Mouse (Mus musculus) CD4-positive helper T cell, adult 2 months (primary cell): ENCODE measurements at regions not wholly inside any gene's neighbourhood (a gene's known extent, or its start where the extent isn't known, plus 50 kb on each side); places are given as distances from the start of the nearest gene placed in this dataset.
"Not testable (repeated sequence)": the region's sequence is repeated elsewhere in the genome, so short reads cannot be mapped to it uniquely, and the experiment has no call there.

ENCODE experiments used
- DNase-seq: peaks from one replicate; pipeline ENCODE4 v3.0.0-alpha.2; 2012; ENCODE audit warnings: low read depth, missing footprints, low spot score

DNA sequence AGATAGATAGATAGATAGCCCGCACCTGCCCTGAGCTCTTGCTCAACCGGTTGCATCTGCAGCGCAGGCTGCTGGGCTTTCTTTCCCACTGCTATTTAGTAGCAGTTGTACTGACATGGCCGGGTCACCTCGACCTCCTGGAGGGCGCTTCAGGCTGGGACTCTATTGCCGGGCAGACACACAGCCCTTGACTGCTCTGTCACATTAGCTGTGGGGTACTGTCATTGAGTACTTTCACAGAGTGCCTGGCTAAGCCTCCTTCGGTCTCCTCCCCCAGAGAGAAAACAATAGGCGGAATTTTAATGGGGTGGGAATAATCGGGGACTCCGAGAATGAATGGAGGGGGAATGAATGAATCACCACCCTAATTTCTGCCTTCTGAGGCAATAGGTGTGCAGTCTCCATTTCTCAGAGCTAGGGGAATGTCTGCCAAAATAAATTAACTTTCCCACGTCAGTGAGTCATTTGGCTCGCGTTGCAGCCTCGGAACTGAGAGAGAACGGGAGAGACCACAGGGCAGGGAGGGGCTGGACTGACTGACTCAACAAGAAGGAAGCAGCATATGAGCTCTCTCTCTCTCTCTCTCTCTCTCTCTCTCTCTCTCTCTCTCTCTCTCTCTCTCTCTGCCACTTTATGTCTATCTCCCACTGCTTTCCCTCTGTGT, 101.6 kb upstream of the Med13l start:
- DNase-seq, result peak; percentile 40

GRCm38 (mm10) chr5:118459391-118459792, 101.1 kb upstream of the Med13l start:
- no peak for DNase-seq

- no peak for DNase-seq
Measured at GRCm38 (mm10) chr5:118461967-118462366, 98.5 kb upstream of the Med13l start.

DNA sequence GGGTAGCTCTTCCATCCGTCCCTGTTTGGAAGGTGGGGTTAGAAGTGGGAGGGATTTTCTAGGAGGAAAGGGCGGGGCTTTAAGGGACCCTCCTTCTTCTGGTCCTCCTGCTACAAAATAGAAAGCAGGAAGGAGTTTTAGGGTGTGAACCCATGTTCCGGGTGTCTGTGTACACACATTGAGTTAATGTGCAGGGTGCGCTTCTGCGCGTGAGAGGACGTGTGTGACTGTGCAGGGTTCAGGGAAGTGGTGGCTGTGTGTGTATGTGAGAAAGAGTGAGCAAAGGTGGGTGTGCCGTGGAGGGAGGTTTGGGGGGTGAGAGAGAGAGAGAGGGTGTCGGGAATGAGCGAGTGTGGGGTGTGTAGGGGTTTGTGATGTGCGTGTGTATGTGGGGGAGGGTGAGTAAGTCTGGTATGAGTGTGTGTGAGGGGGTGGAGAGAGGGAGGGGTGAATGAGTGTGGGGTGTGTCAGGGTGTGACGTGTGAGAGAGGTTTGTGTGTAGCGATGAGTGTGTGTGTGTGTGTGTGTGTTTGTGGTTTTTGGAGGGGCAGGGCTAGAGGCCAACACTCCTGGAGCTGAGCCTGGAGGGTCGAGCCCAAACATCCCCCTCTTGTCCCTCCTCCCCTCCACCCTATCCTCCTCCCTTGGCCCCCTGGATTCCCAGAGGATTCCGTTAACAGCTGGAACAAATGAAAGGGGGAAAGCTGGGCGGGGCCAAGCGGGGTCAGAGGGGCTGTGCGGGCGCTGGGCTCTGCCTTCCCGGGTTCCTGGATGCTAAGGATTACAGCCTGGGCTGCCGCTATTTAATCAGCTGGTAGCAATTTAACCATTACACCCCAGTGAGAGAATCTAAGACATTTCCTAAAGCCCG, 95.3 kb upstream of the Med13l start:
- peak; percentile 82 for DNase-seq

DNA sequence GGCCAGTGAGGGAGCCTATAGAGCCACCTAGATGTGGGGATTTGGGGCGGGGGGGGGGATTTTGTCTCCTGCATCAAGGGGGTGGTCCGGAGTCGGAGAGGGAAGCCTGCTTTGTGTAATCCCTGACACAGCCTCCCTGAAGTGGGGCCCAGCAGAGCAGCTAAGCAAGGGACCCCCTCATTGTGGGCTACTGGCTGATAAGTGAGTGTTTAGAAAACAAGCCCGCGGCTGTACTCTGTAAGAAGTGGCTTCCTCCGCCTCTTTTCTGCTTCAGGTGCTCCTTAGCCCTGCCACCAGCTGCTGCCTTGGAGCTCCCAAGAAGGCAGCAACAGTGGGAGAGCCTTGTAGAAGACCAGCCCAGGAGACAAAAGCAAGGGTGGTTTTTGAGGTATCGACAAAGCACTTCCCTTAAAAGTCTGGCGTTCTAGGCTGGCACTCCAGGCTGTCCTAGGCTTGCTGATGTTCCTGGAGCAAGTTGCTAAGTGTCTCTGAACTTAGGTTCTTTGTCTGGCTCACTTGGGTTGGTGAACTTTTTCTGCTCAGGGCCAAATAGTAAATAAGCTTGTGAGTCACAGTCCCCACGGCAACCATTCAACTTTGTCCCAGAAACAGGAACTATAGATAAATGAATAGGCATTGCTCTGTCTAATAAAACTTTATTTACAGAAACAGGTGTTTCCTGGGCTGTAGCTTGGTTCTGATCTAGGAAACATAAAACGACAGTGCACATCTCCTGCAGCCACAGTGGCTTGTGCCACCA, 94.3 kb upstream of the Med13l start:
- DNase-seq, result no peak

DNA sequence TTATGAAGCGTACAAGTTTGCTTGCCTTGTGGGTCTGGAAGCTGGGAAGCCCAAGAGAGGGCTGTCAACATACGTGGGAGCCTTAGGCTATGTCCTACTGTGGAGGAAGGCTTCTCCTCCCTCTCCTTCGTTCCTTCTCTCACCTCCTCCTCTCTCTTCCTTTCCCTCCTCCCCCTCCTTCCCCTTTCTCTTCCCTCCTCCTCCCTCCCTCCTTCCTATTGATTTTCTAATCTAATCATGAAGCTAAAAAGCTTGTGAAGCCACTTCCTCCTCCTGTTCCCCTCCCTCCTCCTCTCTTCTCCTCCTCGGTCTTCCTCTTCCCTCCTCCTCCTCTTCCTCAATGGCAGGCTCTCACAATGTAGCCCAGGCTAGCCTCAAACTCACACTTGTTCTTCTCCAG, 91.7 kb upstream of the Med13l start:
- no peak for DNase-seq

DNA sequence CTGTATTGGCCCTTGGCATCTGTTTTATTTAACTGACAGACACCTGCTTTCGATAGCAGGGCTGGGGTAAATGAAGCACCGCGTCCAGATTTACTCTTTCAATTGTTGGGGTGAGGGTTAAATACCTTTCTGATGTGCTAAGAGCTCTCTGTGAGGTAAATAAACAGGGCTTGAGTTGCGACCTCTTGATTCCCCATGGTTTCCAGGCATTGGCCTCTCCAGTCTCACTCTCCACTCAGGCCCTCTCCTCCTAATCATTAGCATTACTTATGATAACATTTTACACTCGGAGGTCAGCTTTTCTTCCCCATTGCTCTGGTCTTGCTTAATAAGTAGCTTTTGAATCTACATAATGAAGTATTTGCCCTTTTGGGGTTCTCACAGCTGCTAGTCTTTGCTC, 88.9 kb upstream of the Med13l start:
- DNase-seq, result no peak

DNA sequence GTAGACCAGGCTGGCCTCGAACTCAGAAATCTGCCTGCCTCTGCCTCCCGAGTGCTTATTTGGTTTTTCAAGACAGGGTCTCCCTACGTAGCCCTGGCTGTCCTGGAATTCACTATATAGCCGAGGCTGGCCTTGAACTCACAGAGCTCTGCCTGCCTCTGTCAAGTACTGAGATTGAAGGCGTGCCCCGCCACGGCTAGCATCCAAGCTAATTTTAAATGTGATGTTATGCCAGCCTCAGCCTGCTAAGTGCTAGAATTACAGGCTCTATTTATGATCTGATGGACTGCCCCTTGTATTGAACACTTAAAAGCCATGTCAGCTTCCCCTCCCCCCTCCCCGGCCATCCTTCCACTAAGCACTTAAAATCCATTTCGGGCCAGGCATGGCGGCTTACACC, 88.2 kb upstream of the Med13l start:
- DNase-seq, result no peak

DNA sequence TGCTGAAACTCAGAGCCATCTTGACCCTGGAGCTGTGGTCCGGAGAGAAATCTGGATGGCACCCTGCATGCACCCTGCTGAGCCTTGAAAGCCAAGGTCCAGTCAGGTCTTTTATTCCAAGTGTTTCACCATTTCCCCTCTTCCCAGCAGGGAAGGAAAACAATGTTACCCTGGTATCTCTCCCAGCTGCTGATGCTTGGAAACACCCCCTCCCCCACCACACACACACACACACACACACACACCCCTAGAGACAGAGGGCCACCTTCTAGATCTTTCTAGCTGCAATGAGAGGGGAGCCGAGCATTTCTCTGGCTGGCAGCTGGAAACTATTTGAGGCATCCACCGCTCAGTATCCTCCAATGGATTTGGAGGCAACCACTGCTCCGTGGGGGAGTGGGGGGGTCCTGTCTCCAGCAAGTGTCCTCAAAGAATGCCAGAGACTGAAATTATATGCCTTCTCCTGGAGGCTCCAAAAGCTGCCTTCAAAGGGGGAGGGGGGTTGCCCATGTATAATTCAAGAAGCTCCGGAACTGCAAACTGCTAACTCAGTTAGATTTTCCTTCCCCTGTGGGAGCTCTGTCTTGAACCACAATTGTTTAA, 87.2 kb upstream of the Med13l start:
- DNase-seq, result no peak

DNA sequence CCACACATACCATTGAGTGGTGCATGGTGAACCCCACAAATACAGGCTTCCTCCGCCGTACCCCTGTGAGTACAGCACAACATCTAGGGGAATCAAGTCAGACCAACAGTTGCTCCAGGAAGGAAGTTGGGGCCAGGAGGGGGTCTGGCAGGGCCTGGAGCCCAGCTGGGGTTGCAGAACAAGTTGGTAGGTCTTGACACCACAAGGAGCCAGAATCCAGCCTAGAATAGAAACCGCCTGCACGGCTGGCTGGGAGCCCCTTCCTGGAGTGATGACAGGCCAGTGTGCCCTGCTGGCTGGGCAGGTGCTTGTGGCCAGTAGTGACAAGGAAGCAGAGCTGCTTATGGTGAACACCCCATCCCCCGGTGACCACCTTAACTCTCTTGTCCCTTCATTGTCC, 83.9 kb upstream of the Med13l start:
- no peak for DNase-seq

- DNase-seq, result peak; percentile 54
Measured at GRCm38 (mm10) chr5:118477131-118478119, 83.1 kb upstream of the Med13l start.

- peak; percentile 96 for DNase-seq
Measured at GRCm38 (mm10) chr5:118478120-118478768, 82.2 kb upstream of the Med13l start.

GRCm38 (mm10) chr5:118480000-118480399, 80.5 kb upstream of the Med13l start:
- DNase-seq, result no peak

DNA sequence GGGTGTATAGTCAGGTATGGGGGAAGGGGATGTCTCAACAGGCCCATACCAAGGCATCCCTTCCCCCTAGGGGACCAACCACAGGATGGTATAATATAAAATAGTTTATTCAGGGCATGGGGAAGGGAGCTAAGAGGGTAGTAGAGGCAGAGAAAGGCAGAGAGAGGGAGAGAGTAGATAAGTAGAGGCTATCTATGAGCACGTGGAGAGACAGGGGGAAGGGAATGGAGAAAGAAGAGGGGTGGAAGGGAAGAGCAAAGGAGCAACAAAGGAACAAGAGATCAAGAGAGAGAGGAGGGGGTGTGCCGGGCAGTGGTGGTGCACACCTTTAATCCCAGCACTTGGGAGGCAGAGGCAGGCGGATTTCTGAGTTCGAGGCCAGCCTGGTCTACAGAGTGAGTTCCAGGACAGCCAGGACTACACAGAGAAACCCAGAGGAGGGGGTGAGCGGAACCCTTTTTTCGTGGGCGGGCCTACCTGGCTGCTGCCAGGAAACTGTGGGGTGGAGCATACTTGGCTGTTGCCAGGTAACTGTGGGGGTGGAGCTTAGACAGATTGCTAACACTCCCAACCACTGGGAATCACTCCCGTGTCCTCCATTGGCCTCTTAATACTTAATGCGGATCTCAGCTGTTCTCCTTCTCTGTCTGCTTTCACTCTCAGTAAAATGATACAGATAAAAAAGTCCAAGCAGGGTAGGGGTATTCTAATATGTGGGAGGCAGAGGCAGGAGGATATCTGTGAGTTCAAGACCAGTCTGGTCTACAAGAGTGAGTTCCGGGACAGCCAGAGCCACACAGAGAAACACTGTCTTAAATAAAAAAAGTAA, 79.3 kb upstream of the Med13l start:
- peak; percentile 58 for DNase-seq

GRCm38 (mm10) chr5:118481794-118482049, 78.8 kb upstream of the Med13l start:
- no peak for DNase-seq

DNA sequence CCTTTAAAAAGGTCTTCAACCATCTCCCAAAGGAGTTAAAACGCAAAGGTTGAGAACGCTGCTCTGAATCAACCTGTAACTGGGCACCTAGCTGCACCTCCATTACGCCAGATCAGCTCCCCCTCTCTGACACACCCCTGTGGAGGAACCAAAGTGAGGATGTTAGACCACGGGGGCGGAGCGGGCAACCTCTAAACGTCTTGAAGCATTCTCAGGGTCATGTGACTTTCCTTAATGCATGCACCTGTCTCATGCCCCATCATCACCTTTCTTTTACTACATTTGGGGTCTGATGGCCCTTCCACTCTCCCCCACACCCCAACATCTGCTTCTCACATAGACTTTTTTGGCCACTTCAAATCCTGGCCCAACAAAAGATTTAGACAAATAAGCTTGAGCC, 77.9 kb upstream of the Med13l start:
- DNase-seq, result no peak

DNA sequence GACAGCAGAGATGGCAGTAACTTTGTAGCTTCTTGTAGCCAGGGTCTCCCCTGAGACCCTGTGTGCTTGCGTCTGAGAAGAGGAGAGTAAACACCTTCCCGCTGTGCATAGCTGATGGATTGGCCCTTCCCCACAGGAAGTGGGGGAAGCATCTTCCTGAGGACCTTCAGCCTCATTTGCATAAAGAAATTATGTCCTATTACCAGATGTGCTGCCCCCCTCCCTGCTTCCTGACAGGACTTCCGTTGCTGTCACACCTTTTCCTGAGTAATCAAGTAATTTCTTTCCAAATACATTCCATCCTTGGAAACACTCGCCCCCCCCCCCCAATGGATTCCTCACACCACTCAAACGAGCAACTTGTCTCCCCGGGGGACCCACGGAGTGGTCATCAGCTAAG, 77.5 kb upstream of the Med13l start:
- no peak for DNase-seq

DNA sequence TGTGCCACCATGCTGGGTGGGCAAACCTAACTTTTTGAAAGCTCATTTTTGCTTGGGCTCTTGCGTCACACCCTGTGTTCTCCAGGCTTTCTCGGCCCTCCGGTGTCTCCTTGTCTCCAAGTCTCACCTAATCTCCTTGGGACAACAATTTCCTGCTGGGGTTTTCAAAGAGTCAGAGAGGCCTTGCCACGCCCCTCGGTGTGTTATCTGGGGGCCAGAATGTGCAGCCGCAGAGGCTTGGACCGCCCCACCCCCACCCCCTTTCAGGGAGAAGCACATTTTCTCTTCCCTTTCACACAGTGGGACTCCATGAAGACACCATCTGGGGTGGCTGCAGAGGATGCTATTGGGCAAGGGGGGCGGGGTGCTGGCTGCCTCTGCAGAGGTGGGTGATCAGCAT, 76.9 kb upstream of the Med13l start:
- DNase-seq, result no peak

DNA sequence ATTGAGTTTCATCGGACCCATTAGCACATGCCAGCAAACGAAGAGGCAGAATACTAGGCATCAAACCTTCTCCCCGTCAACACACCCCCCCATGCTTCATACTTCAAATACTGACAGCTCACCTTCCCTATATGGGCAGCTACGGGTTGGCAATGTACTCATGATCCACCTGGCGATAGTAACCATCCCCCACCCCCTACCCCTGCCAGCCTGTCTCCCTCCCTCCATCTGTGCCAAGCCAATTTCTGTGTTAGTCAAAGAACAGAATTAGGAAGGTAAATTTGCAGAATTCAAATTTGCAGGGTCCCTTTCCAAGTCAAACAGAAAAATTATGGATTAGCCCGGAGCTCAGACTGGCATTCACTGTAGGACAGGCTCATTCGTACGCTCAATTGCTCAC, 75.3 kb upstream of the Med13l start:
- no peak for DNase-seq

DNA sequence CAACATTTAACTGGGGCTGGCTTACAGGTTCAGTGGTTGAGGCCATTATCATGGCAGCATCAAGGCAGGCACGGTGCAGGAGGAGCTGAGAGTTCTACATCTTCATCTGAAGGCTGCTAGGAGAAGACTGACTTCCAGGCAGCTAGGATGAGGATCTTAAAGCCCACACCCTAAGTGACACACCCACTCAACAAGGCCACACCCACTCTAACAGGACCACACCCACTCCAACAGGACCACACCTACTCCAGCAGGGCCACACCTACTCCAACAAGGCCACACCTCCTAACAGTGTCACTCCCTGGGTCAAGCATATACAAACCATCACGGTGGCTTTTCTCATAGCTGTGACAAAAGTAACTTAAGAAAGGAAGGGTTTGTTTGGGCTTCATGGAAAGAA, 68.0 kb upstream of the Med13l start:
- not testable (repeated sequence) for DNase-seq
